Mouse (Mus musculus) kidney, adult 9 months (tissue): Measurements from ENCODE around the gene Gbp2b.
"Not testable (repeated sequence)": the region's sequence is repeated elsewhere in the genome, so short reads cannot be mapped to it uniquely, and the experiment has no call there.

Source experiments
- DNase-seq: peaks from one replicate; pipeline ENCODE4 v3.0.0; 2022

Gene Gbp2b

DNA sequence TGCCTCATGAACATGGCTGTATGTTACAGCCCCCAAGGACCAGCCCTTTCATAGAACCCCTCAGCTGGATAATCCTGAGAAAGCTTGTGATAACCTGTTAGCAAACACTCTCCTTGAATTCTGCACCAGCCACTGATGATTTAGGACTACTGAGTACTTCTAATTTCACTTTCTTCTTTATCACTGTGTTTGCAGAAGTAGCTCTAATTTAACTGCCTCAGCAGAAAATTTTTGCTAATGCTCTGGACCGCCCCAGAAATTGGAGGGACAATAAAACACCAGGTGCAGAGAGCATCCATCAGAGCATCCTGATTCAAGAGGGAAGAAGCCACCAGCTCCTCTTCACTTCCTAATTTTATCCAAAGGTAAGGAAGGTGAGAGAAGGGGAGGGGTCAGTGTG, at the start of gene Gbp2b:
Gene Gbp2b, plus strand, starts transcription at position 301 of the 400 bp plus-strand sequence.
- DNase-seq, result no peak

DNA sequence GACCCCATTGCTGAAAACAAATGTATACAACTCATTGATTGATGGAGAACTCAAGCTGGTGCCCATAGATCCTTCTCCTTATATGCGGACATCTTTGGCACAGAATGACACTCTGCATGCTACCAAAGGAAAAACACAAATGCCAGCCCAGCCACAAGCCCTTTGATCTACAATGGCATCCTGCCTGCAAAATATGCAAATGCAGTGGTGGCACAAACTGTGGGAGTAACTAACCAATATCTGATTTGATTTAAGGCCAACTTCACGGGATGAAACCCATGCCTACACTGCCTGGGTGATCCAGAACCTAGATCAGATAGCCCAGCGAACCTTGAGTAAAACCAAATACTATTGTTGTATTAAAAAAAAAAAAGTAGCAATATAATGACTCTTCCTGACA, 48.0 kb upstream of the Gbp2b start:
- DNase-seq, result peak; percentile 25

DNA sequence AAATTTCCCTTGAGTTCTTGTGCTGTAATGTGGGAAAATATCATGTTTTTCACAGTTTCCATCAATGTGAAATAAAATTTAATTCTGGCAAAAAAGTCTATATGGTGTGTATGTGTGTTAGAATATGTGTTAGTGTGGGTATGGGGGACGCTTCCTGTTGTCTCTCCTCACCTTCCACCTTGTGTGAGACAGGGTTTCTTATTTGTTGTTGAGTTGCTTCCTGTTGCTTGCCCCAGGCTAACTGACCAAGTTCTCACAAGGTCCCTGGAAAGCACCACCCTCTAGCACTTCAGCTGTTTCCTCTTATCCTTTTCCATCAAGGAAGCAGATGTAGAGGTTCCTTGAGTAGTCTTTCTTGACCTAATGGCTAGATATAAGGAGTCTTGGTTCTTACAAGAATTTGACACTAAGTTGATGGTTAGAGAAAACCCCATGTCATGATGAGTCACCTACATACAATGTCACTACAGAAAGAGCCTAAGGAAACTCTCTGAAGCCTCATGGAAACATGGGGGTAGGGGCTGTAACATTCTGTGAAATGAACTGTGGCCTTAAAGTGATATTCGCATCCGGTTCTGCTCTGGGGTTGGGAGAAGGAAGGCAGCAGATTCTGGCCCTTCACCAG, 44.5 kb upstream of the Gbp2b start:
- no peak for DNase-seq

DNA sequence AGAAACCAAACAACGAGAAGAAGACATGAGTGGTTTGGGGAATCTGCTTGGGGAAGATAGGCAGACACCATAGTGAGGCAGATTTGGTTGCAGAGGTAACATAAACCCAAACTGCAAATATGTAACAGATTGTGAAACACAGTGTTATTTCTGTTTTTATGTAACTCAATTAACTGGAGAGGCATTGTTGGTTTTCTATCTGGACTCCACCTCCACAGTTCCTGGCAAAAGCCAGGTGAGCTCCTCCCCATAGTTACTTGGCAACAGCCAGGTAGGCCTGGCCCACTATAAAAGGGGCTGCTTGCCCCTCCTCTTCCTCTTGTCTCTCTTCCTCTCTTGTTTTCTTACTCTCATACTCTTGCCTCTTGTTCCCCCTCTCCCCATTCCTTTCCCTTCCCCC, 40.0 kb upstream of the Gbp2b start:
- DNase-seq, result peak; percentile 51

DNA sequence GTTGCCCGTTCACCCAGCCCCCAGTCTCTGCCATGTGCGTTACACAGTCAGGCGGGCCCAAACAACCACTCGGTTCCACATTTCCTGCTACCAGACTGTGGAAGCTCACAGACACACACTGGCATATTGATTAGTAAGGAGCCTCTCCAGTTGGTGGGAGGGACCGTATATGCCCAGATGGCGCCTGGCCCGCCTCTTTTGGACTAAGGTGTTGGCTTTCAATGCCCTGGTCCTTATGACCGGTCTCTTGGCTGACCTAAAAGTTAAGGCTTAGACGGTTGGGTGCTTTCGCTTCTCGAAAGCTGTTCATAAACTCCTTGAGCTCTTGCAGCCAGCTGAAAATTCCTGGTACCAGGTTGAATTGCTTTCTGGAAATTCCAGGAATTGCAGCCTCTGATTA, 39.0 kb upstream of the Gbp2b start:
- peak; percentile 79 for DNase-seq

DNA sequence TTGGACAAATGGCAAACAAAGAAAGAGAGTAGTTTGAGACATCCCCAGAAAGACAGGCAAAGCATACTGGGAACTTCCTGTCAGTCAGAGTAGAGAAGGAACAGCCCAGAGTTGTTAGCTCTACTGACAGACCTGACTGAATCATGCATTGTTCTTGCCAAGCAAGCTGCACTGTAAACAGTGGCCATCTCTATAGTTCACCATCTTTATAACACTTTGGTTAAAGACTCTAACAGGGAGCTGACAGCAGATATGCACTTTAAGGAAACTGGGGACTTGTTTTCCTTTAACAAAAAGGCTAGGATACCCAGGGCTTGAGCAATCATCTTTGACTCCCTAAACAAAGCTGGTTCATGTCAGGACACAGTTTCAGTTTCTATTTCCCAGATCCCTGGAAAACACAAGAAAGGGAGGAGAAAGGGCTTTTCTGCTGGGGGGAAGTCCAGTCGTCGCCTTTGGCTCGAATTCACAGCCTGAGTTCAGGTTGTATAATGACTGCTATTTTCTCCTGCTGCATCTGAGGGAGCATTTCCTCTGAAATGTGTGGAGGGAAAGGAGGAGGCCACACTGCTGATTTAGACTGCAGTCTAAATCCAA, 34.9 kb upstream of the Gbp2b start, which contains the start of gene Gbp3:
Gene Gbp3, plus strand, starts transcription at position 395 of the 597 bp plus-strand sequence.
- peak; percentile 58 for DNase-seq

DNA sequence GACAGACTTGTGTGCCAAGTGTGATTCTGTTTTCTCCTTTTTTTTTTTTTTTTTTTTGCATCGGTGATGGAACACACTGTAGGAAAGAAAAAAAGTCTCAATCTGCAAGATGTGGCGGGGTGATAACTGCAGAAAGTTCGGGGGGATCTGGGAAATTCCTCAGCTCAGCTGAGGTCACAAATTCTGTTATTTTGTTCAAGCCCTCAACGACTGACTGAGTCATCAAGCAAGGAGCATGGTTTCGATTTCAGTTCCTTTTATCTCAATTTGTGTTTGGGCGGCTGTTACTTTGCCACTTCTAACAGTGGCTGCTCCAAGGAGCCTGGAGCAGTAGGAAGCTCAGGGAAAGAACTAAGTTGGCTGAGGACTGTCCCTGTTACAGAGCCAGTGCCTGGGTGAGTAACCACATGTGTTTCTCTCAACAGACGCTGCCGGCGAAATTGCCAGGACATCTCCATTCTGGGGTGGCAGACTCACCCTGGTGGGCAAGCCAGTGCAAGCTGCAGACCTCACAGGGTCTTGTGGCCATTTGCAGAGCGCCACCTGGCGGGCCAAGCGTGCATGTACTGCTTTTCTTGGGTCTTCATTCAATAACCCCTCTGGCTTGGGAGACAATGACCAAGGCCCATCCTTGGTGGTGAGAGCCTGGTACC, 34.2 kb upstream of the Gbp2b start:
- DNase-seq, result peak; percentile 88

DNA sequence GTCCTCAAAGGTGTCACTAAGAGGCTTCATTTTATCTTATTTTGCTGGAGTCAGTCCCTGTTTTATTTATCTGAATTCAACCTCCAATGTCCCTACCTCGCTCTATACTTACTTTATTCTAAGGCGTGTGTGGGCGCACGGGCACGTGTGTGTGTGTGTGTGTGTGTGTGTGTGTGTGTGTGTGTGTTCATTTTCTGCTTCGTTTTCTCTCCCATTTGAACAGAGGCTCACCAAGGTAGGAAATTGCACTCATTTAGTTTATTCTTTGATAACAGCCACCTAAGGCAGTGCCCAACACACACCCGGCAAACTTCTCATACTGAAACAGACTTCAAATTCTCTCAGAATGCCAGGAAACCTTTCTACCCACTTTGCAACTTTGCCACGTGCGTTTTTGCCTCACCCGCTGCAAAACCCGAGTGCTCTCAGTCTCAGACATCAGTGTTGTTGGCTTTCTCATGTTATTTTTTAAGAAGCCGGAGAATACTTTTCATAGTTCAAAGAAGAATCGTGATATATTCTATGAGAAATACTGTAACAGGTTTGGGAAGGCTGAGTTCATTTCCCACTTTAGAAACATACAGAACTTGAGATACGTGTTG, 33.5 kb upstream of the Gbp2b start:
- DNase-seq, result no peak

DNA sequence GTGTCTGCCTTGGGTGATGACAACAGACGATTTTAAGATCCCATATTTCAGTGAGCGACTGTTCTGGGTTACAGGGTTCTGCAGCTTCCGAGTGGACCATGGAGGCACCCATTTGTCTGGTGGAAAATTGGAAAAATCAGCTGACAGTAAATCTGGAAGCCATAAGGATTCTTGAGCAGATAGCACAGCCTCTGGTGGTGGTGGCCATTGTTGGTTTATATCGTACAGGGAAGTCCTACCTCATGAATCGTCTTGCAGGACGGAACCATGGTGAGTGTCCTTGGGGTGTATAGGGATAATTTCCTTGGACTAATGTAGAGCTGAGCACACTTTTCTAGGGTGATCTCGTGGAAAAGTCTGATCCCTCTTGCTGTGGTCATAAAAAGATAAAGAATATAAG, 33.0 kb upstream of the Gbp2b start:
- DNase-seq, result no peak

DNA sequence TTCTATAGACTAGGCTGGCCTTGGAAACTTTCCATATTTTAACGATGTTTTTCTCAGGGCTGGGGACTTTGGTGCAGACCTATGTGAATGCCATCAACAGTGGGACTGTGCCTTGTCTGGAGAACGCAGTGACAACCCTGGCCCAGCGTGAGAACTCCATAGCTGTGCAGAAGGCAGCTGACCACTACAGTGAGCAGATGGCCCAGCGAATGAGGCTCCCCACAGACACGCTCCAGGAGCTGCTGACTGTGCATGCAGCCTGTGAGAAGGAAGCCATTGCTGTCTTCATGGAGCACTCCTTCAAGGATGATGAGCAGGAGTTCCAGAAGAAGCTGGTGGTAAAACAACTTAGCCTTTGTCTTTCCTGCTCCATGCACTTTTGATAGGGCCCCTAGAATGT, 27.2 kb upstream of the Gbp2b start:
- DNase-seq, result not testable (repeated sequence)

DNA sequence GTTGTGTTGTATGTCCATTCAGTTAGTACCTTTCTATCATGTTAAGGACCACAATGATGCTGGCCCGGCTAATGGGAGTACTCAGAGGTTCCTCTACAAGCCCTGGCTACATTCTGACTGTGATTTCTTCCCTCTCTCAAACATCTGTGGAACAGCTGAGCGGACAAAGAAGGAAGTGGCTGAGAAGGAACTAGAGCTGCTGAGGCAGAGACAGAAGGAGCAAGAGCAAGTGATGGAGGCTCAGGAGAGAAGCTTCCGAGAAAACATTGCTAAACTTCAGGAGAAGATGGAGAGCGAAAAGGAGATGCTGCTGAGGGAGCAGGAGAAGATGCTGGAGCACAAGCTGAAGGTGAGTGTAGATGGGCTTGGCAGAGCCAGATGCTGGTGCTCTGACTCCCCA, 23.9 kb upstream of the Gbp2b start:
- DNase-seq, result no peak

DNA sequence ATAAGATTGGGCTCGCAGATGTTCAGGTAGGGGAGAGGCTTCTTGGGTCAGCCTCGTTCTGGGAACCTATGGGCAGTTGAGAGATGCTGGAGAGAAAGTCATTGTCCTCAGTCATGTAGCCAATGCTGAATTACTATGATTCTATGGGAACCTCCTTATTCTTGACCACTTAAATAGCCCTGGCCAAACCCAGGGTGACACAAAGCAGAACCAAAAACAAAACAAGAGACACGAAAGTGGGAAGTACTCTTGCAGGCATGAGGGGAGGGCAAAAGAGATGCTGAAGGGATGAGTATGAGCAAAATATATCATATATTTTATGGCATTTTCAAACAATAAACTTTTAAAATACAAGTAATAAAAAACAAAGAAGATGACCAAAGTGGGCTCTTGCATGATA, 17.5 kb upstream of the Gbp2b start:
- no peak for DNase-seq

DNA sequence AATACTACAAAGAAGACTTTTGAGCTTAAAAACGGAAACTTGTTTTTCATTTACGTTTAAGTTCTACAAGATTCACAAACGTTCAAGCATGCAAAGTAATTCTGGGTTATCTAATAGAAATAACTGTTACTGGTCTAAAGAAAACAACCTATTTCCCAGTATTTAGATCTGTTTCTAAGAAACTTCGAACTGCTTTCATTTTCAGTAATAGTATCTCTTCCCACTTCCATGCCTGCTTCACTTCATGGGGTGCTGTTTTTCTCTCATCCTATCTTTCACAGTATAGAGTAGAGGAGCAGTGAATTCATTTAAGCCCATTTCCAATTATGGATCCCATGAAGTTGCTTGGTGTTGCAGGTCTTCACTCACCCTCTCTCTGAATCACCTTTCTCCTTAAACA, 16.3 kb upstream of the Gbp2b start:
- DNase-seq, result no peak

DNA sequence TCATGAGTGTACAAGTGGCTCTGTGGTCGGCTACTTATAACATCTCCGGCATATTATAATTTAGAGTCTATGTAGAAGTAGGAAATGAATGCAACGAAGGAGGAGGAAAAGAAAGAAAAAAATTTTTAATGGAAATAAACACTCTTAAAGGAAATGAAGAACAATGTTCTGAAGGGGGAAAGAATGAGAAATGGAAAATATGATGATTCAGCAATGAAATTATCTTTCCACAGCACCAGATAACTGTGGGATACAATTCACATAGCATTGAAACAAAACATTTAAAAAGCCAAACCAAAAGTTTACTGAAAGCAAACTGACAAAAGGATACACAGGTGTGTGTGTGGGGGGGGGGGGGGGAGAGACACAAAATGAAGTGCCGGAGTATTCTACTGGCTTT, 11.6 kb upstream of the Gbp2b start:
- no peak for DNase-seq

DNA sequence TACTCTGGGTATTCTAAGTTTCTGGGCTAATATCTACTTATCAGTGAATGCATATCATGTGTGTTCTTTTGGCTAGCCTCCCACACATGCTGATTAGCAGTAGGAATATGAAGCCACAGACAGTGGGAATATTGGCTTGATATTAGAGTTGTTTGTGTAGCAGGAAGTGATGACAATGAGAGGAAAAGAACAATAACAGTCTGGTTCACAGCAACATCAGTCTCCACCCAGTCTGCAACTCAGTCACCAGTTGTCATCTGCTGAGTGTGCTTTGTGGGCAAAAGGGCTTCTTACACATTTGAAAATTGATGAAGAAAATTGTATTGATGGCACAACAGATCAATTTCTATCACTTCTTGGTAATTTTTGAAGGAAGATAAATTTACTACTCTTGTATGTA, 7.3 kb upstream of the Gbp2b start:
- DNase-seq, result no peak

DNA sequence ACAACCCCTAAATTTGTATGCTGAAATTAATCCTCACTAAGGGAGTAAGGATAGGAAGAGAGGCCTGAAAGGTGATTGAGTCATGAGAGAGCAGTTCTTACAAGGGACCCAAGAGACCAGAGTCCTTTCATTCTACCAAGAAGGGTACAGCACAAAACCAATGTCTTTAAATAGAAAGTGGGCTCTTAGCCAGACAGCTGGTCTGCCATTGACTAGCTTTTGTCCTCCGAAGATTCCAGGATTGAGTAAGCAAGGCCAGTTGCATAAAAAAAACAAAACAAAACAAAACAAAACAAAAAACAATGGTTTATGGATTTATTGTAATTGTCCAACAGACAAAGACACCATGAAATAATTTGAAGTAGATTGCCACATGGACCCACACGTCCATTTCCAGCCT, 5.8 kb upstream of the Gbp2b start:
- DNase-seq, result no peak

DNA sequence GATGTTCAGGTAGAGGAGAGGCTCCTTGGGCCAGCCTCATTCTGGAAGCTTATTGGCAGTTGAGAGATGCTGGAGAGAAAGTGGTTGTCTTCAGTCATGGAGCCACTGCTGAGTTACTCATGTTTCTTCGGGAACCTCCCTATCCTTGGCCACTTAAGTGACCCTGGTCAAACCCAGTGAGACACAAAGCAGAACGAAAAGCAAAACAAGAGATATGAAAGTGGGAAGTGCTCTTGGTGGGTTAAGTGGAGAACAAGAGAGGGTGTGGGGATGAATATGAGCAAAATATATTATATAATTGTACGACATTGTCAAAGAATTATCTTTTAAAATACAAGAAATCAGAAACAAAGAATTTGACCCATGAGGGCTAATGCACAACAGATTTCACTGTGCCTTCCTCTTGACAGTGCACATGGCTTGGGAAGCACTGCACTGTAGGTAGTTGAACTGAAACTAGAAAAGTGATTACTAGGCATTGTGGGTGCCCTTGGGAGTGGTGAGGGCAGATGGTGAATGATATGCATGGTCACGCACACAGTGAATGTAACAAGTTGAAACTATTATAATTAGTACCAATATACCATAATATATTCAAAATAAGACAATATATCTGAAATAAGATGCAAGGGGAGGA, 4.1 kb upstream of the Gbp2b start:
- no peak for DNase-seq

DNA sequence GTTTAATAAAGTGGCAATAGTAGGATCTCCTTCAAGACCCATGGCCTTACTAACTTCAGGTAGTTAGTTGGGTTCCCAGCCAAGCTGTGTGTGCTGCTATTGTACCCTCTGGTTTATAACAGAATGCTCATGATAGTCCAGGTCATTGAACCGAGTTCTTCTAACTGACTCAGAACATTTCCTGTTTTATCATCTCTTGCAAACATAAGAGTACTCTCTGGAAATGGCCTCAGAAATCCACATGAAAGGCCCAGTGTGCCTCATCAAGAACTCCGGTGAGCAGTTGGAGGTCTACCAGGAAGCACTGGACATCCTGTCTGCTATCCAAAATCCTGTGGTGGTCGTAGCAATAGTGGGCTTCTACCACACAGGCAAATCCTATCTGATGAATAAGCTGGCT, 3.3 kb downstream of the Gbp2b start:
- DNase-seq, result no peak

DNA sequence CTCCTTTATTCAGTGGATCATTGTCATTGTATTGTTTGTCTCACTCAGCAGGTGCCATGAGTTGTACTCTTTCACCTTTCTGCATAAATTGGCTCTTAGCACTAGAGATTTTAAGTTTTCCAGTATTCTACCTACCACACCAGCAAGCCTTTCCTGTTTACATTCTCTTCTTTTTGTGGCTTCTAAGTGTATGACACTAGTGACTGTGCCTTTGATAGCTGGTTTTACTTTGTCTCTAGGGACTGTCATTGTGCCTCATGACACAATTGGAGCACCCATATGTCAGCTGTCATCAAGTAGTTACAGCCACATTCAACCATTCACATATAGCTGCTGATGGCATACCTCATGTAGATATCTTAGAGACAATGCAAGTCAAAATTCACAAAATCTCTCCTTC, 7.0 kb downstream of the Gbp2b start:
- DNase-seq, result no peak

DNA sequence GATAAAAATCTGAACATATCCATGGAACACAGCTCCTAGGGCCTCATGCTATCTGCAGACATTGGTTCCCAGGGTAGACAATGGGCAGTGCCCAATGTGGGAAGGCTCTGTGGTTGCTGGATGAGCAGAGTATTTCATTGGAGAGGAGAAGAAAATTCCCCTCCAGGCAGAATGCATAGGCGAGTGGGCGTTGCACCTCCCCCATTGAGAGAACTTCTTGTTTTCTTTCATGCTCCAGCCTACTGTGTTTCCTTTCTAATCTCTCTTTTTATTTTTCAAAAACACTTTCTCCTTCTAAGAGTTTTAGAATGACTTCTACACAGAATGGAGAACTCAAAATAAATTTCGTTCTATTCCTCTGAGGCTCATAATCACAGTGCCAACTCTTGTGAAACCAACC, 24.0 kb downstream of the Gbp2b start:
- no peak for DNase-seq

DNA sequence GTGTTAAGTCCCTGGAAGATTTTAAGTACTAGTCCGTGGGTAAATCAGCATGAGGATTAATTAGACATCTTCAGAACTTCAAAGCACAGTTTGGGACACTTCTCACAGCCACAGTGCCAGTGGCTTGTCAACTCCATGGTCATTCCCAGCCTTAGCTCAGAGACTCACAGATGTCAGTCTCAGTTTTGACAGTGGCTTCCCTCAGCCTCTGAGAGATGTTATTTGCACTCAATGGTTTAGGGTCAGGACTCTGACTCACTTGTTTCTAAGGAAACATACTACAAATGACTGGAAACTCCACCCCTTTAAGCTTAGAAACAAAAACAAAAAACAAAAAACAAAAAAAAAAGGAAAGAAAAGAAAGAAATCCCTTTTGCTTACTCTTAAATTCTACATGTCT, 25.0 kb downstream of the Gbp2b start:
- peak; percentile 8 for DNase-seq

DNA sequence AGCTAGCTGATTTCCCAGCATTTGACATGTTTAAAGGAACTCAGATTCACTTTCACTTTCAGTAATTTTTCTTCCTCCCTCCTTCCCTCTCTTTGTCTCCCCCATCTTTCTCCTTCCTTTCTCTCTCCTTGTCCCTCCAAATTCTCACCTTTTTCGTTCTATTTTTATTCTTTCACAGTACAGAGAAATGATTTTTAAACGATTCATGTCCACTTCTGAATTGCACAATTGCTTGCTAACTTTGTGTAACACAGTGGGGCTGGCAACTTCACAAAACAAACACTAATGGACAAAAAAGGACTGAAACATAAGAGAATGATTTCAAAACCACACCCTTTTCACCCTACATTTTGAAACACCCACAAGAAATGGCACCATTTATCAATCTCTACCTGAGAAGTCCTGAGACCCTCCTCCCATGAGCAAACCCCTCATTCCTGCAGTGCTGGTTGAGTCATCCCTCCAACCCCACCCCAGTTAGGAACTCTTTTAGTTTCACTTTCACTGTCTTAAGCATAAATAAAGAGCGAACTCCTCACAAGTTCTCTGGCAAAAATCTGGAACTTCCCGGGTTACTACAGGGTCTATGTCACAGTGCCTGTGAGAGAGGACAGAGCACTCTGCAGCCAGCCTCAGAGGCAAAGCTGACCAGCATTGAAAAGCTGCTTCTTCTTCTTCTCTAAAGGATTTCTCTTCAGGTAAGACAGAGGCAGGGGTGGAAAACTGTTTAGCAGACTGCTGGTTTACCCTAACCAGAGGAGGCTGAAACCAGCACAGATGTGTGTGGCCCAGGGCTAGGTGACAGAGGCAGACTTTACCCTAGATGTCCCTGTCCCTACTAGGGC, 25.7 kb downstream of the Gbp2b start, which contains the start of gene Gbp2:
Gene Gbp2, plus strand, starts transcription at position 492 of the 845 bp plus-strand sequence.
- DNase-seq, result peak; percentile 48
